Mouse (Mus musculus) kidney, embryonic 14.5 days (tissue): ENCODE results near the gene Tbx15. TPM values are rescaled to one million over a fixed set of nuclear protein-coding genes. Genes with fewer than 3 reads are reported as not detected.

Experiments
- ATAC-seq: fragments of 200-750 bp; cut with Nextera tagmentation; 2 replicates; pipeline ENCODE4 v1.8.0; 2017; ENCODE audit warnings: moderate number of reproducible peaks, mild to moderate bottlenecking, moderate TSS enrichment, moderate library complexity; ENCODE audit not compliant: low FRiP score, low TSS enrichment
- H3K27ac ChIP-seq: fragments of 300-500 bp; sonication (generic); 2 replicates; pipeline ENCODE4 v1.5.1; 2014; ENCODE audit warnings: low read depth, mild to moderate bottlenecking, low read length, moderate library complexity, mixed read lengths
- H3K27me3 ChIP-seq: fragments of 300-500 bp; sonication (generic); 2 replicates; pipeline ENCODE4 v1.6.1; 2014; ENCODE audit warnings: mild to moderate bottlenecking, low read length; ENCODE audit not compliant: control insufficient read depth, insufficient read depth
- H3K36me3 ChIP-seq: fragments of 300-500 bp; sonication (generic); 2 replicates; pipeline ENCODE4 v1.6.1; 2014; ENCODE audit warnings: low read length, mixed read lengths; ENCODE audit not compliant: control insufficient read depth, insufficient read depth
- H3K4me1 ChIP-seq: fragments of 300-500 bp; sonication (generic); 2 replicates; pipeline ENCODE4 v1.6.1; 2014; ENCODE audit warnings: low read length, mixed read lengths; ENCODE audit not compliant: control insufficient read depth, insufficient read depth
- H3K4me2 ChIP-seq: fragments of 300-500 bp; sonication (generic); replicated peaks from 2 replicates; pipeline ENCODE4 v1.6.1; 2014; ENCODE audit warnings: low read depth, mild to moderate bottlenecking, low read length
- H3K4me3 ChIP-seq: fragments of 300-500 bp; sonication (generic); 2 replicates; pipeline ENCODE4 v1.5.1; 2014; ENCODE audit warnings: mild to moderate bottlenecking, low read length
- H3K9ac ChIP-seq: fragments of 300-500 bp; sonication (generic); 2 replicates; pipeline ENCODE4 v1.6.1; 2014; ENCODE audit warnings: low read depth, mild to moderate bottlenecking, low read length, moderate library complexity
- H3K9me3 ChIP-seq: fragments of 300-500 bp; sonication (generic); 2 replicates; pipeline ENCODE4 v1.6.1; 2016; ENCODE audit warnings: low read length; ENCODE audit not compliant: control insufficient read depth
- WGBS: fragments of 180-500 bp; shearing (Covaris S2); extraction: QIAGEN DNeasy Blood & Tissue Kit; methylation state at CpG from one replicate; pipeline ENCODE4 v1.1.7; 2014; 5-methylcytosine and 5-hydroxymethylcytosine counted together
- polyA plus RNA-seq: library from polyadenylated mRNA; unstranded; fragments of >200 nt; fragmentation: Nextera tagmentation; extraction: Ambion mirVana; gene quantifications from 2 replicates; pipeline ENCODE4 v1.2.1, GENCODE M21; 2014

Tbx15 gene
- polyA plus RNA-seq, 1 experiment from 2014 or later = not detected

DNA sequence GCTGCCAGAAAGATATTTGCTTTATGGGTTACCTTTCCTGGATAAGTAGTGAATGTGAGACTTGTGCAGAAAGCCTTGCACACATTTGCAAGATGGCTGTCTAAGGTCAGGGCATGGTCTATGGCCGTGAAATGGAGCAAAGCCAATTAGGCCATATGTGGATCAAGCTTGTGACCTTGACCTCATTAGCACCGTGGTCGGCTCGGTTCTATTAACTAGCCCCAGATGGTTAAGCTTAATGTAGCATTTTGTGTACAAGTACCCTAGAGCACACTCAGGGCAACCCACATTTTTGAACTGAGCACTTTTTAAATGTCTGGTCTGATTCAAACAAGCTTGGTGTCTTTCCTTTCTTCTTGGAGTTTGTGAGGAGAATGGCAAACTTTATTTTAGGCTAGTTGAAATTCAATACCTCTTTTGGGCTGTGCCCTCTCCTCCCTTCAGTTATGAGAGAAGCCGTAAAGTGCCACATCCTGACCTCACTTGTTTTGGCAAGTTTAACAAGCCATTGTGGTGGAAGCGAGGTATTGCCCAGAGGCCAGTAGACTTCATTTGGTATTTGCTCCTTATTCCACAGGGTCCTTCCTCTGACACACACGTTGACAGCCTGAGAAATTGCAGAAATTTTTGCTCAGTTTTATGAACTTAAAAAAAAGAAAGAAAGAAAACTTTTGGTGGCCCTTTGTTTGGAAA, 71.9 kb downstream of the Tbx15 start:
- Histone ChIP-seq H3K9me3 (no peaks in the 10 kb centered on the region), H3K4me1 (no peaks in the 10 kb centered on the region), H3K9ac (no peak overlapping the region), H3K27ac (no peak overlapping the region), H3K27me3 (no peaks in the 10 kb centered on the region), H3K4me2 (no peak overlapping the region), H3K36me3 (no peaks in the 10 kb centered on the region), H3K4me3 (no peak overlapping the region)
- 19% methylated on average over 7 of the region's 7 CpGs for WGBS
- ATAC-seq = no peak

GRCm38 (mm10) chr3:99322345-99322744, 82.2 kb downstream of the Tbx15 start:
- H3K4me3 ChIP-seq = no peak overlapping the region
- no peak overlapping the region for H3K27ac ChIP-seq
- no peak for ATAC-seq
- H3K27me3 ChIP-seq = no peaks in the 10 kb centered on the region
- H3K9me3 ChIP-seq = no peaks in the 10 kb centered on the region
- H3K4me1 ChIP-seq = no peaks in the 10 kb centered on the region
- no peak overlapping the region for H3K4me2 ChIP-seq
- no peak overlapping the region for H3K9ac ChIP-seq
- 83% methylated on average over 2 of the region's 2 CpGs for WGBS
- H3K36me3 ChIP-seq = no peaks in the 10 kb centered on the region

- Histone ChIP-seq H3K4me1 (no peaks in the 10 kb centered on the region), H3K9ac (no peak overlapping the region), H3K9me3 (no peaks in the 10 kb centered on the region), H3K4me2 (no peak overlapping the region), H3K27ac (no peak overlapping the region), H3K36me3 (no peaks in the 10 kb centered on the region), H3K4me3 (no peak overlapping the region), H3K27me3 (no peaks in the 10 kb centered on the region)
- 82% methylated on average over 5 of the region's 5 CpGs for WGBS
- ATAC-seq = no peak
Observed at GRCm38 (mm10) chr3:99329316-99329715, 89.1 kb downstream of the Tbx15 start.

GRCm38 (mm10) chr3:99331086-99331485, 90.9 kb downstream of the Tbx15 start:
- Histone ChIP-seq H3K9ac (no peak overlapping the region), H3K4me3 (no peak overlapping the region), H3K27me3 (no peaks in the 10 kb centered on the region), H3K4me2 (no peak overlapping the region), H3K36me3 (no peaks in the 10 kb centered on the region), H3K4me1 (no peaks in the 10 kb centered on the region), H3K27ac (no peak overlapping the region), H3K9me3 (no peaks in the 10 kb centered on the region)
- ATAC-seq = no peak
- WGBS = 84% methylated on average over 8 of the region's 8 CpGs

GRCm38 (mm10) chr3:99336866-99337265, 96.7 kb downstream of the Tbx15 start:
- no peaks in the 10 kb centered on the region for H3K36me3 ChIP-seq

DNA sequence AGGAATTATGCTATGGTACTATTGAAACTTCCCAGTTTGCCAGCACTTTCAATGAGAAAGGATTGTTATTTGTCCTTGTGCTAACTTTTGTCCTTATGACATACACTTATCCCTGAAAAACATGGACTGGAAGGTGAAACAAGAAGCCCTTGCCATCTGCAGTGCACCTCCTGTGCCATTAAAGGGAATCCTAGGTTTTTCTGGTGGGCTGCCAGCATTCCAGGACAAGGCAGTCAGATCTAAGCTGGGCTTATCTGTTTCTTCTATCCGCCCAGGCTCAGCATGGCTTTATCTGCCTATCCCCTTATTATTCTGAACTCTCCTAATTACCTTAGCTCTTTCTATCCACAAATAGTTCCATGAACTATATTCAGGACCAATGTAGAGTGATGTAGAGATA, 98.6 kb downstream of the Tbx15 start:
- H3K4me1 ChIP-seq = no peaks in the 10 kb centered on the region
- WGBS = 81% methylated on average over 1 of the region's 1 CpGs
- no peak overlapping the region for H3K4me3 ChIP-seq
- no peaks in the 10 kb centered on the region for H3K9me3 ChIP-seq
- no peaks in the 10 kb centered on the region for H3K27me3 ChIP-seq
- no peak overlapping the region for H3K4me2 ChIP-seq
- no peak overlapping the region for H3K9ac ChIP-seq
- no peak overlapping the region for H3K27ac ChIP-seq
- ATAC-seq = no peak
- H3K36me3 ChIP-seq = no peaks in the 10 kb centered on the region

More at GRCm38 (mm10) chr3:99336866-99337265, 96.7 kb downstream of the Tbx15 start:
- Histone ChIP-seq H3K9me3 (no peaks in the 10 kb centered on the region), H3K4me3 (no peak overlapping the region), H3K27me3 (no peaks in the 10 kb centered on the region), H3K27ac (no peak overlapping the region), H3K4me2 (no peak overlapping the region), H3K9ac (no peak overlapping the region), H3K4me1 (no peaks in the 10 kb centered on the region)
- ATAC-seq = no peak
- WGBS = 82% methylated on average over 2 of the region's 2 CpGs

DNA sequence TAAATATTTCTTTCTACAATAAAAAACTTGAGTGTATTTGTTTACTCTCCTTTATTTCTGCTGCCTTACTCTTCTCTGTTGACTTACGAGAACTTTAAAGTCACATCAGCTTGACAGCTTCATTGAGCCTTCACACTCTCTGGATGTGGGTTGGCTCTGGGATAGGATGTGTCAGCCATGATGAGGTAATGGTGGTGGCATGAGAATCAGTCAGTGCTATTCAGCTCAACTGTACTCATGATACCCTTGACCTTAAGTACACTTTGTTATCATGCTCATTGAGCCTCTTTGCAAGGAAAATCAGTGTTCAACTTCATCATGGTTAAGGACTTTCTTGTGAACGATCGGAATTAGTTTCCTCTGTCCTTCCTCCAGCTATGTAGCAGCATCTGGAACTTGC, 99.8 kb downstream of the Tbx15 start:
- H3K36me3 ChIP-seq = no peaks in the 10 kb centered on the region
- no peak for ATAC-seq
- no peaks in the 10 kb centered on the region for H3K9me3 ChIP-seq
- 88% methylated on average over 3 of the region's 3 CpGs for WGBS
- H3K4me2 ChIP-seq = no peak overlapping the region
- H3K4me3 ChIP-seq = no peak overlapping the region
- H3K27me3 ChIP-seq = no peaks in the 10 kb centered on the region
- no peak overlapping the region for H3K9ac ChIP-seq
- no peak overlapping the region for H3K27ac ChIP-seq
- H3K4me1 ChIP-seq = no peaks in the 10 kb centered on the region

DNA sequence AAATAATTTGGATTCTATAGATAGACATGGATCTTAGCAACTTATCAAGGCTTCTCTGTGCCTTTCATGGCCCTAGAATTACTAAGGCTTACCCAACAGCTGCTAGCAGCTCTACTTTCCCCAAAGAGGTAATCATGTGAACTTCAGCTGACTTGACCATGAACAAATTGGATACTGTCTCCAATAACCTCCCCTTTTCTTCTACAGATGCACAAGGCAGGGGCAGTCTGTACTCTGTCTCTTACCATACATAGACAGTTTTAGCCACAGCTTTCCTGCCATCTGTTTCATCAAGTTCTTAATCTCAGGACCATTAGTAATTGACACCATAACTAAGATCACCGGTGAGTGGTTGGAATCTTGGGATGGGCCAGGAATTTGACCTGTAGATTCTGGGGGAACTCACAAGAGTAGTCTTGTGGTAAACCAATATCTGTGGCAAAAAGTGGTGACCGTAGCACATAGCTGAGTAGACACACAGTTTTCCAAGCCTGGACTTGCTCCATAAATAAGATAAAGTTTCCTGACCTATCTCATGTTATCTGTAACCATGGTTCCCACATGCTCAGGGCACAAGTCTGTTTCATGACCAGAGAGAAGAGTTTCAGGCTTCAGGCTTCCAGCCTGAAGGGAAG, 139.6 kb downstream of the Tbx15 start:
- H3K9ac ChIP-seq = no peak overlapping the region
- ATAC-seq = no peak; the same call in 1 of the 2 replicates
- H3K27me3 ChIP-seq = no peaks in the 10 kb centered on the region
- 54% methylated on average over 2 of the region's 2 CpGs for WGBS
- no peak overlapping the region for H3K4me2 ChIP-seq
- H3K4me1 ChIP-seq = no peaks in the 10 kb centered on the region
- no peak overlapping the region for H3K27ac ChIP-seq
- no peaks in the 10 kb centered on the region for H3K36me3 ChIP-seq
- no peak overlapping the region for H3K4me3 ChIP-seq
- H3K9me3 ChIP-seq = no peaks in the 10 kb centered on the region

DNA sequence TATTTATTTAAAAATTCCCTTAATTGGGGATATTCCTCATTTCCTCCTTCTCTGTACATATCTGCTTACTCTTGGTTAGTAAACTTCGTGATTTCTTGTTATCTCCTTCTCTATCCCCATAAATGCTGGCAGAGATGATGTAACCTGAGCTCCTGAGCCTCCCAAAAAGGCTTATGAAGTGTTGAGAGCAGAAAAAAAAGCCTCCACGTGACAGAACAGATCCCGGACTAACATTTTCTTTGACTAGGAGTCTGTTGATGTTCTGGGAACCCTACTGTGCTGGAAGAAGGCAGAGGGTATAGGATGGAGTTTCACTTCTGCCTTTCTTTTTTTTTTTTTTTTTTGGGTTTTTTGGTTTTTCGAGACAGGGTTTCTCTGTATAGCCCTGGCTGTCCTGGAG, 146.9 kb downstream of the Tbx15 start:
- Histone ChIP-seq H3K9ac (no peak overlapping the region), H3K4me3 (no peak overlapping the region), H3K4me1 (no peaks in the 10 kb centered on the region), H3K9me3 (no peaks in the 10 kb centered on the region), H3K36me3 (no peaks in the 10 kb centered on the region), H3K4me2 (no peak overlapping the region), H3K27me3 (no peaks in the 10 kb centered on the region), H3K27ac (no peak overlapping the region)
- ATAC-seq = no peak
- WGBS = 38% methylated on average over 3 of the region's 4 CpGs
